Mouse (Mus musculus) ovary, adult 18-20 months (tissue): Measurements from ENCODE around the gene Amhr2.
A peak's percentile ranks its signal among the peaks of the same experiment; 100 is the strongest.

ENCODE experiments used
- DNase-seq: peaks from one replicate; pipeline ENCODE4 v3.0.0; 2022; ENCODE audit warnings: low spot score, mixed read lengths

Amhr2 gene

DNA sequence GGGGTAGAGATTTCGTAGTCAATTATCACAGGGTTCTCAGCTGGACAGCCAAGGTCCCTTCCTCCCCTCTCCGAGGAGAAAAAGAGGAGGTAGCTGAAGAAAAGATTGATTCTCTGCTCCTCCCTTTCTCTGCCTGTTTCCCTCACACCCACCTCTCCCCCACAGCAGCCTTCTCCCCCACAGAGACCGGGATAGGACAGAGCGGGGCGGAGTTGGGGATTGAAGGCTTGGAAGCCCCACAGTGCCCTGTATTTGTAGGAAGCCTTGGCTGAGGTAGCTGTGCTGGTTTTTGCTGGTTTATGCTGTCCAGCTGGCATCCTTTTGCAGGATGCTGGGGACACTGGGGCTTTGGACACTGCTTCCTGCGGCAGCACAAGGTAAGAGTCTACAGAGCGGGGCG lies at the start of gene Amhr2:
Gene Amhr2 (plus strand): TSS at position 222 of the 400 bp plus-strand sequence.
- DNase-seq = peak; percentile 72

DNA sequence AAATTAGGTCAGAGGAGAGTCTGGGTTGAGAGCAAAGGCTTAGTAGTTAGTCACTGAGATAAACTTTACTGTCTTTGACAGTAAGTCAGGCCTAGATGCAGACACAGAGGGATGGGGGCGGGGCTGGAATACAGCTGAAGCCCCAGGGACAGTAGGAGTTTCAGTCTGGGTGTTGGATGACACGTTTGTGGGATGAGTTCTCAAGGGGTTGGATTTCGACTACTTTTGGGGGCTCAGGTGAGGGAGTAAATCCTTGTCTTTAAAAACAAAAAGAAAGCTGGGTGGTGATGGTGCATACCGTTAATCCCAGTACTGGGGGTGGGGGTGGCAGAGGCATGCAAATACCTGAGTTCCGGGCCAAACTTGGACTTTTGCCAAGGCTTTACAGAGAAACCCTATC lies 46.5 kb upstream of the Amhr2 start:
- DNase-seq = no peak

DNA sequence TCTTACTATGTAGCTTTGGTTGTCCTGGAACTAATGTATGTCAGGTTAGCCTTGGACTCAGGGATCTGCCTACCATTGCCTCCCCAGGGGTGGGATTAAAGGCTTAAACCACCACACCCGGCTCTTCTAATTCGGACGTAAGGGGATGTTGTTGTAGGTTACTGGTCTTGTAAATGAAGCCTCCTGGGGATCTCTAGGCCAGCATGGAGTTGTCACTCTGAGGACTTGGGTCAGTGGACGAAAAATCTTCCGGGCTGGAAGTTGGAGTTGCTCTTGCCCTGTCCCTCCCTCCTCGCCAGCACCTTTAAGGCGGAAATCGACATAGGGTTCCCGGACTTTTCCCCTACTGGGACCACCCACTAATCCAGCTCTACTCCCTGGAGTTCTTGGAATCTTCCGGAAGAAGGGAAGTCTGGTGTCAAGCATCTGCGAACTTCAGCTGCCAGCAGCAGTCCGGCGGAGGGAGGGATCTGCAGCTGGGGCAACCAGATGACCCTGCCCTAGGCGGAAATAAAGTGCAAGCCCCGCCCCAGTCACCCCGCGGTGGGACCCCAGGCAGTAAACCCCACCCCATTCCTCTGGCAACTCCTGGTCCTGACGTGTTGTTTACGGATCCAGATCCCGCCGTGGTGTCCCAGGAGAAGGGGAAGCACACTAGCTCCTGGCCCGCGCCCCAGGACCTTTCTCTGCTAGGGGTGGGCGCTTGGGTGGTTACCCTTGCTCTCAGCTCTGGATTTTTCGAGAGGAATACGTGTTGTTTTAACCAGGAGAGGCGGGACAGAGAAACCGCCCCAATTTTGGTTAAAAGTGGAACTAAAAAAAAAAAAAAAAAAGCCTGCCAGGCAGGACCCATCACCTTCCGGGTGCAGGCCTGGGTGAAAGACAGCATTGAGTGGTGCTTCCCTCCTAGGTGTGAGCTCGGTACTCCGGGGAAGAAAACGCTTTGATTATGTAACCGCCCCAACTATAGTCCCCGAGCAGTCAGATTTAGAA lies 45.6 kb upstream of the Amhr2 start:
- peak; percentile 93 for DNase-seq

DNA sequence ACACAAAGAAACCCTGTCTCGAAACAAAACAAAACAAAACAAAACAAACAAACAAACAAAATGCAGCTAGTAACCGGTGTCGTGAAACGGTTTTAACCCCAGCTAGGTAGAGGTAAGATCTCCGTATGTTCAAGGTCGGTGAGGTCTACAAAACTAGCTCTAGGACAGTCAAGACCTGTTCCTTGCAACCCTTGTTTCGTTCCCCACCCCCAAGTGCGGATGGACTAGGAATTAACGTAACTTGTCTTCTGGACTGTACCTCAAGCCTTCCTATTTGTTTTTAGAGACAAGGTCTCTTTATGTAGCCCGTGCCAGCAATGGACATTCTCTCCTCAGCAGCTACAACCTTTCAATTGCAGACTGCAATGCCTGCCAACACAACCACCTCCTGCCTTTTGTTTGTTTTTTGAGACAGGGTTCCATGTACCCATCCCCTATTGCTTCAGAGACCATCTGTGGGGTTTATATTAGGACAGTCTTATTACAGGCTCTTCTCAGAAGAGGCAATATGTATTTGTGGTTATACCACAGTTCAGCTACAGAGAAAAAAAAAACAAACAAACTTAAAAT lies 44.6 kb upstream of the Amhr2 start:
- DNase-seq = no peak

DNA sequence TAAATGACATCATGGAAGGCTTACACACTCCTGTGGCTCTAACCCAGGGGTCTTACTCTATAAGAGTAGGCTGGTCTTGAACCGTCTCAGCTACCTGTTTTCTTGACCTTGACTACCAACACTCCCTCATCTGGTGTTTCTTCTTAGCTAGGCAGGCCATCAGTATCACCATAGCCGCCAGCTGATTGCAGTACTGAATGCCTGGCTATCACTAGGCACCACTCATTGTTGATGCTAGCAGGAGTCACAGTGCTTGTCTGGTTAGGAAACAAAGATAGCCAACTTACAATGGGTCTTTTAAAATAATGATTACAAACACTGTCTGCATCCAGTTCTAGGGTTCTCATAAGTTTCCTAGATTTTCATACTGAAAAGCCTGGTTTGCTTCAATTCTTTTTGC lies 43.9 kb upstream of the Amhr2 start:
- DNase-seq = no peak

GRCm38 (mm10) chr15:102402210-102402609 lies 43.0 kb upstream of the Amhr2 start:
- no peak for DNase-seq

DNA sequence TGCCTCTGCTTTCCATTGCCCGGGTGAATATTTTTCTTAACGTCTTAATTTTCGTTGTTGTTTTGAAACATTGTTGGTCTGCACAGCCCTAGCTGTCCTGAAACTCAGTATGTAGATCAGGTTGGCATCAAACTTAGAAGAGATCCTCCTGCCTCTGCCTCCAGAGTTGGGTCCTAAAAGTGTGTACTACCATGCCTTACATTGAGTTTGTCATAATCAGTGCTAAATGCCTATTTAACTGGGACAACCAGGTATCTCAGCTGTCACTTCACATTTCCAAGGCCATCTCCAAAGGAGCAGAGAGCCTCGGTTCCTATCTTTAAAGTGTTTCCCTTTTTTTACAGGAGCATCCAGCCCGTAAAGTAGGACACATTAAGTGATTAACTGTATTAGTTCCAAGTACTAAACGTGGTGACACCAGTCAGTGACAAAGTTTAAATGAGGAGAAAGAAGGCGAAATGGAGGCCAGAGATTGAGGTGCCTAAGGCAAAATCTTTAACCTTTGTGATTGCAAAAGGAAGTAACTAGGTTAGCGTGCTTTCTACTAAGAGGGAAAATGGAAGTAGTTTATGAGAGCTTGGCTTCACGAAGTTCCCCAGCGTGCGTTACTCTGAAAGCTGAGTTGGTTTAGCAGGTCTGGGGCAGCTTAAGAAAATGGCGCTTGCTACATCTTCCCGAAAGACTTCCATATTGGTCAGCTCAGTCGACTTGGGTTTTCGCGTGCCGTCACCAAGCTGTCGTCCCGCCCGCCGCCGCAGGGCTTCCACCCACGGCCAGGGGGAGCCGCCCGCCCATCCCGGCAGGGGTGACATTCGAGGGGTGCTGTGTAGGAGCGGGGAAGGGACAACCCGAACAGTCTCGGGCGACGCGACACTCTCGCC lies 40.3 kb upstream of the Amhr2 start:
- no peak for DNase-seq

DNA sequence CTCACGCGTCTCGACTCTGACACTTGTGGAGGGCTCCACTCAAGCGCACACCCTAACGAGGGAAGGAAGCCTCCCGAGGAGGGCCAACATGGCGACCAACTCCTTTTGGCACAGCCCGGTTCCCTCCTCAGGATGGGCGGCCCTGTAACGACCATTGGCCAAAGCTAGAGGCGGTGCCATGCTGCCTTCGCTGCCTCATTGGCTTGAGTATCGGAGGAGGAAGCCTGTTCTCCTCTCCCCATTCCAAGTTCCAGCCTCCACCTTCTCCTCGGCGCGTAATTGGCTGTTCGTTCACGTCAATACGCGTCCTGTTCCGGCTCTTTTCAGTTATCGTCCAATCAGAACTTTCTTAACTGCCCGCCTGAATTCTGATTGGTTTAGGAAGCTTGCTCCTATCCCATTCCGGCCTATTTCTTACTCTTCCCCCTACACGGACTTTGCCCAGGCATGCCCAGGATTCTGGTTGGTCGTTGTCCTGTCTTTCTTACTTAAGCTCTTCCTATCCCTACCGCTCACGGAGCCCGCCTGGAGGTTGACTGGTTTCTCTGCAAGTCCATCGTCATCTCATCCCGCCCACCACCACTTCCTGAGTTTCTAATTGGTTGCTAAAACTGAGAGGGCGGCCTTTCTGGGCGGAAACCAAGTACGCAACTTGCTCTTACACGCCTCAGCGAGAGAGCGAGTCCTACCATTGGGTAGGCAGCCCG lies 39.5 kb upstream of the Amhr2 start, which contains the start of gene Sp1:
Gene Sp1 (plus strand): TSS at position 655 of the 707 bp plus-strand sequence.
- peak; percentile 100 for DNase-seq

- DNase-seq = peak; percentile 89
Observed at GRCm38 (mm10) chr15:102406196-102406911, 38.8 kb upstream of the Amhr2 start.

DNA sequence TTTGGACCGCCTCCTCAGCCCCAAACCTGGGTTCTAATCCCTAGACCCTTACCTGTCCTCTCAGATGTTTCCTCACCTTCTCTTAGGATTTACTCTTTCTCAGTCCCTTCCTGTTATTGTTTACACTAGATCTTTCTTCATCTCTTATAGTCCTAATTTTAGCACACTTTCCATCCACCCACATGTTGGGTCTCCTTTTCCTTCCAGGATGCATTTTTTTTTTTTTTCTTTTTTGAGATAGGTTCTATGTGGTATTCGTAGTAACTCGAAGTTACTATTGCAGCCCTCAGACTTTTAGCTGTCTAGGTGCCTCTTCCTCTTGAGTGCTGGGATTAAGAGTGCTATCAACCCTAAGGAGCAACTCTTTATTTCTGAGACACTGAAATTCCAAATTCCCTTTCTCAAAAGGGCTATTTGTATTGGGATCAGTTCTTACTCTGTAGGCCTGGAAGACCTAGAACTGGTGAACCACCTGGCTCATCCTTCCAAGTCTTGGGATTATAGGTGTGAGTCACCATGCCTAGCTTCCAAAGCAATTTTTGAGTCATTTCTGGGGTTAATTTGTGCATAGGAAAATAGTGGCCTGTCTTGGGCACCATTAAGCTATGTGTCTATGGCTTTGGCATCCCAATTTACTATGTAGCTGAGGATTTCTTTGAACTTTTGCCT lies 38.1 kb upstream of the Amhr2 start:
- no peak for DNase-seq

- no peak for DNase-seq
Observed at GRCm38 (mm10) chr15:102407681-102408557, 37.2 kb upstream of the Amhr2 start.

DNA sequence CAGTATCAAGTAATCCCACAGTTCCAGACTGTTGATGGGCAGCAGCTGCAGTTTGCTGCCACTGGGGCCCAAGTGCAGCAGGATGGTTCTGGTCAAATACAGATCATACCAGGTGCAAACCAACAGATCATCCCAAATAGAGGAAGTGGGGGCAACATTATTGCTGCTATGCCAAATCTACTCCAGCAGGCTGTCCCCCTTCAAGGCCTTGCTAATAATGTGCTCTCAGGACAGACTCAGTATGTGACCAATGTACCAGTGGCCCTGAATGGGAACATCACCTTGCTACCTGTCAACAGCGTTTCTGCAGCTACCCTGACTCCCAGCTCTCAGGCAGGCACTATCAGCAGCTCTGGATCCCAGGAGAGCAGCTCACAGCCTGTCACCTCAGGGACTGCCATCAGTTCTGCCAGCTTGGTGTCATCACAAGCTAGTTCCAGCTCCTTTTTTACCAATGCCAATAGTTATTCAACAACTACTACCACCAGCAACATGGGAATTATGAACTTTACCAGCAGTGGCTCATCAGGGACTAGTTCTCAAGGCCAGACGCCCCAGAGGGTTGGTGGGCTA lies 36.5 kb upstream of the Amhr2 start:
- no peak for DNase-seq

- DNase-seq = no peak
Observed at GRCm38 (mm10) chr15:102409286-102409685, 35.9 kb upstream of the Amhr2 start.

- no peak for DNase-seq
Observed at GRCm38 (mm10) chr15:102411077-102411476, 34.1 kb upstream of the Amhr2 start.

DNA sequence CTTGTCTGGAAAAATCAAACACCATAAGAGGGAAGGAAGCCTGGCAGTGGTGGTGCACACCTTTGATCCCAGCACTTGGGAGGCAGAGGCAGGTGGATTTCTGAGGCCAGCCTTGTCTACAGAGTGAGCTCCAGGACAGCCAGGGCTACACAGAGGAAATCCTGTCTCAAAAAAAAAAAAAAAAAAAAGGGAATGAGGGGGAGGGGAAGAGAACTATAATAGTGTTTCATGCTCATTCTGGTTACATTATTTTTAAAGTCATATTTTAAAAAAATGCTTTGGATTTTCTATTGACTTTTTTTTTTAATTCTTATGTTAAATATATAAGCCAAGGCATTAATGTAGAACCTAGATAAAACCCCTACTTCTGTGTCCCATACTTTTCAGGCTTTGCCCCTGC lies 31.5 kb upstream of the Amhr2 start:
- no peak for DNase-seq

GRCm38 (mm10) chr15:102417524-102417923 lies 27.6 kb upstream of the Amhr2 start:
- no peak for DNase-seq

- no peak for DNase-seq
Observed at GRCm38 (mm10) chr15:102420986-102421385, 24.2 kb upstream of the Amhr2 start.

- no peak for DNase-seq
Observed at GRCm38 (mm10) chr15:102421437-102421836, 23.7 kb upstream of the Amhr2 start.
